Mouse (Mus musculus): ENCODE measurements at regions not wholly inside any gene's neighbourhood (a gene's known extent, or its start where the extent isn't known, plus 50 kb on each side); places are given as distances from the start of the nearest gene placed in this dataset.
A peak's percentile ranks its signal among the peaks of the same experiment; 100 is the strongest.

DNA sequence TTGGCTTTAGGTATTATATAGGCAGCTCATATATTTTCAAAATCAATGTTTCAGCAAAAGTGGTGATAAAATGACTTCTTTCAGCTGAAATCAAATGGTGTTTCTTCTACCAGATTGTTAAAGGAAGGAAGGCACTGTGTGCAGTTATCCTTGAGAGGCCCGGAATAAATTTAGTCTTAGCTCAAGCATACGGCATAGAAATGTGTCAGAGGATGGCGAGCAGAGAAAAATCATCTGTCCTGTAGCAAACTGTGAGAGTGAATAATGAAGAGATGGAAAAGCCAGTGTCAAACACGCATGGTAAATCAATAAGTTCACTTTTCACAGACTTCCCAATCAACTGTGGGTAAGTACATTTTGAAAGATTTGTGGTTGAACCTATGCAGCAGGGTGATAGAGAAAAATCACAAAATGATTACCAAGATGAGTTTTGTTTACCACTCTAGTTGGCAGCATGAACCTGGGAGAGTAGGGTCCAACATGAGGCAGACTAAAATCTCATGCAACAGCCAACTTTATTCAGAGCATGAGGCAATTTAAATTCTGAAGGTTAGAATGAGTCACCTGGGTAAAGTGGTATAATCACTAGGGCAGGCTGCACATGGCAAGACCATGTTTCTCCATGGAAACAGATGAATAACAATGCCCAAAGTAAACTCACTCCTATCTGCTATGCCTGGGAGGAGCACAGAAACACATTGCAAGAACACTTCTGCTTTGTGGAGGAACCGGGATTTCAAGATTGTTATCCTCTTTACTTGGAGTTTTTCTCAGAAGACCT lies 55.7 kb downstream of the AI429214 start:
- no peak for TF ChIP-seq CTCF (conservative IDR thresholded peaks at IDR 0.05; ENCODE audit: low read length)
- no peak for TF ChIP-seq POU5F1 (IDR thresholded peaks at IDR 0.05; ENCODE audit: borderline replicate concordance, low read length)
- Histone ChIP-seq H3K27me3 (ENCODE audit: insufficient read depth, low read length) (no peaks in the 10 kb centered on the region), H3K4me3 (replicated peaks; ENCODE audit: low read length) (no peak overlapping the region), H3K36me3 (ENCODE audit: insufficient read depth, low read length) (no peaks in the 10 kb centered on the region), H3K4me1 (replicated peaks; ENCODE audit: low read depth, low read length) (no peaks in the 10 kb centered on the region), H3K9me3 (ENCODE audit: low read length) (no peaks in the 10 kb centered on the region)

GRCm38 (mm10) chr8:37049969-37050683 lies 56.7 kb downstream of the AI429214 start:
- no peaks in the 10 kb centered on the region for H3K9me3 ChIP-seq (ENCODE audit: low read length)

DNA sequence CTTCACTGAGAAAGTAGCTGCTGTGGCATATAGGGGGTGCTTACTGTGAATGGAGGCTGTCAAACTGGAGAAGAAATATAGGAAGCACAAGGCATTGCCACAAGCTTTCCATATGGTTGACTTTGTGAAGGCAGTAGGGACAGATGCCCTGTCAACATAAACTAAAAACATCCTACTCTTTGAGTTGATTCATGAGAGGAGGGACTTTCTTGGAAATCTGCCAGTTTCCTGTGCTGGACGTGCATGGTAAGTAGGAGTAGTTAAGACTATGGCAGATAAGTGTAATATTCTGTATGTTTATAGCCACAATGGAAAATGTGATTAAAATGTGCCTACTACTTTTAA lies 57.3 kb downstream of the AI429214 start:
- no peak for TF ChIP-seq POU5F1 (IDR thresholded peaks at IDR 0.05; ENCODE audit: borderline replicate concordance, low read length)
- TF ChIP-seq CTCF (conservative IDR thresholded peaks at IDR 0.05; ENCODE audit: low read length), result no peak
- TF ChIP-seq NANOG (IDR thresholded peaks at IDR 0.05; ENCODE audit: borderline replicate concordance, low read length), result no peak
- H3K9me3 ChIP-seq (ENCODE audit: low read length), result no peaks in the 10 kb centered on the region
- no peaks in the 10 kb centered on the region for H3K27me3 ChIP-seq (ENCODE audit: insufficient read depth, low read length)

More at GRCm38 (mm10) chr8:37049969-37050683, 56.7 kb downstream of the AI429214 start:
- Histone ChIP-seq H3K4me1 (replicated peaks; ENCODE audit: low read depth, low read length) (no peaks in the 10 kb centered on the region), H3K27me3 (ENCODE audit: insufficient read depth, low read length) (no peaks in the 10 kb centered on the region), H3K36me3 (ENCODE audit: insufficient read depth, low read length) (no peaks in the 10 kb centered on the region), H3K4me3 (replicated peaks; ENCODE audit: low read length) (no peak overlapping the region)
- no peak for TF ChIP-seq CTCF (conservative IDR thresholded peaks at IDR 0.05; ENCODE audit: low read length)
- no peak for TF ChIP-seq NANOG (IDR thresholded peaks at IDR 0.05; ENCODE audit: borderline replicate concordance, low read length)
- no peak for TF ChIP-seq POU5F1 (IDR thresholded peaks at IDR 0.05; ENCODE audit: borderline replicate concordance, low read length)

GRCm38 (mm10) chr8:37056376-37056775 lies 63.0 kb downstream of the AI429214 start:
- TF ChIP-seq NANOG (IDR thresholded peaks at IDR 0.05; ENCODE audit: borderline replicate concordance, low read length) (no peak), POU5F1 (IDR thresholded peaks at IDR 0.05; ENCODE audit: borderline replicate concordance, low read length) (no peak), CTCF (conservative IDR thresholded peaks at IDR 0.05; ENCODE audit: low read length) (no peak)

More for the DNA sequence above, 57.3 kb downstream of the AI429214 start:
- Histone ChIP-seq H3K36me3 (ENCODE audit: insufficient read depth, low read length) (no peaks in the 10 kb centered on the region), H3K4me3 (replicated peaks; ENCODE audit: low read length) (no peak overlapping the region), H3K4me1 (replicated peaks; ENCODE audit: low read depth, low read length) (no peaks in the 10 kb centered on the region)

DNA sequence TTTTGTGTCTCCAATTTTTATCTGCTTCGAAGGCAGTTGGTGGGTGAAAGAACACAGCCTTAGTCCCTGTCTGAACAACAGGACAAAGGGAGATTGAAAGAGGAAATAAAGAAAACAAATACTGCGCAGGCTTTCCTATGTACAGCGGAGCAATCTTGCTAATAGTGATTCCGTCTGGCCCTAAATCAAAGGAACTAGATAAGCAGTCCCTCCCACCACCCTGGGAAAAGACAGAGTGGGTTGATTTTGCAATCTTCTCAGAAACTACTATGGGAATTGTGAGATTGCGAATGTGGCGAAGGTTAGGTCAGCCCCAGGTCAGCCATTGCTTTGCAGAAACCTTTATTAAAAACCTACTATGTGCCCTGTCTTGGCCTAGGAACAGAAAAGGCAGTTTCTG lies 65.0 kb downstream of the AI429214 start:
- no peaks in the 10 kb centered on the region for H3K27me3 ChIP-seq (ENCODE audit: insufficient read depth, low read length)
- no peak overlapping the region for H3K4me3 ChIP-seq (replicated peaks; ENCODE audit: low read length)
- TF ChIP-seq POU5F1 (IDR thresholded peaks at IDR 0.05; ENCODE audit: borderline replicate concordance, low read length), result no peak
- H3K36me3 ChIP-seq (ENCODE audit: insufficient read depth, low read length), result no peaks in the 10 kb centered on the region
- peaks cover 4% of the 10 kb centered on the region for H3K4me1 ChIP-seq (replicated peaks; ENCODE audit: low read depth, low read length)
- H3K9me3 ChIP-seq (ENCODE audit: low read length), result no peaks in the 10 kb centered on the region

More at GRCm38 (mm10) chr8:37056376-37056775, 63.0 kb downstream of the AI429214 start:
- H3K4me1 ChIP-seq (replicated peaks; ENCODE audit: low read depth, low read length), result no peaks in the 10 kb centered on the region
- H3K36me3 ChIP-seq (ENCODE audit: insufficient read depth, low read length), result no peaks in the 10 kb centered on the region
- no peaks in the 10 kb centered on the region for H3K9me3 ChIP-seq (ENCODE audit: low read length)
- H3K27me3 ChIP-seq (ENCODE audit: insufficient read depth, low read length), result no peaks in the 10 kb centered on the region
- no peak overlapping the region for H3K4me3 ChIP-seq (replicated peaks; ENCODE audit: low read length)

DNA sequence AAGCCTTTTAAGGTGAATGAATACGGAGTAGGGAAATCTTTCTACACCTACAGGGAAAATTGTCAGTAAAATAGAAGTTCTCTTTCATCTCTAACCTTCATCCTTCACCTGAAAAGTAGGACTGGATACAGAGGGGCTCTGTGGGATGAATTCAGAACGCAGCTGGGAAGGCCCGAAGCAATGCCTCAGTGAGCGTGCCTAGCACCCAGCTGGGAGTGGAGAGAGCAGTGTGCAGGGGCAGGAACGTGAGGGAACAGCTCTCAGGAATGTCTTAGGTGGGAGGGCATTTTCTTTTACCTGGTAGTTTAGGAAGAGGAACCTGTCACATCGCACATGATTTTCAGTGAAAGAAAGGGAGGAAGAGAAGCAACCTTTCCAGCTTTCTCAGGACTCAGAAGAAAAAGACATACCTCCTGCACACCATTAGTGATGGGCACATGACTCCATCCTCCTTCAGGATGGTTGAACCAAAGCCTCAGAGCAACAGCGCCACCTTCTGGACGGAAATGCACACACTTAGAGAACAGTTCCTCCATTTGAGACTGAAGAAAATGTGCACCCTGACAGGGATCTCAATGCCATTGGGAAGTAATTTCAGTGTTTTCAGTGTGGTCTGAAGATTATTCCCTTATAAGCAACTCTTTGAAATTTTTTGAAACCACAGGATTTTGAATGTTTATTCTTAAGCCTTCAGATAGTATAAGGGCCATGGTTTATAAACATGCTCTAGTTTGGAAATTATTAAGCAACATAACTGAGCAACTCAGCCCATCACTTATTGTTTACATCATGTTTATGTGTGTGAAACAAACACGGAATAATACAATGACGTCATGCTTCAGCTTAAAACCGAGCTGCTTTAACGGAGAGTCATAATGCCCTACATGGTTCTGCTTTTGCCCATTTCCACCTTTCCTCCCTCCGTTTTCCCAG lies 68.9 kb downstream of the AI429214 start:
- TF ChIP-seq NANOG (IDR thresholded peaks at IDR 0.05; ENCODE audit: borderline replicate concordance, low read length) (no peak), CTCF (conservative IDR thresholded peaks at IDR 0.05; ENCODE audit: low read length) (peak; percentile 65), POU5F1 (IDR thresholded peaks at IDR 0.05; ENCODE audit: borderline replicate concordance, low read length) (no peak)
- H3K27me3 ChIP-seq (ENCODE audit: insufficient read depth, low read length), result no peaks in the 10 kb centered on the region
- H3K36me3 ChIP-seq (ENCODE audit: insufficient read depth, low read length), result no peaks in the 10 kb centered on the region
- no peaks in the 10 kb centered on the region for H3K9me3 ChIP-seq (ENCODE audit: low read length)
- H3K4me1 ChIP-seq (replicated peaks; ENCODE audit: low read depth, low read length), result peaks cover 4% of the 10 kb centered on the region
- no peak overlapping the region for H3K4me3 ChIP-seq (replicated peaks; ENCODE audit: low read length)

DNA sequence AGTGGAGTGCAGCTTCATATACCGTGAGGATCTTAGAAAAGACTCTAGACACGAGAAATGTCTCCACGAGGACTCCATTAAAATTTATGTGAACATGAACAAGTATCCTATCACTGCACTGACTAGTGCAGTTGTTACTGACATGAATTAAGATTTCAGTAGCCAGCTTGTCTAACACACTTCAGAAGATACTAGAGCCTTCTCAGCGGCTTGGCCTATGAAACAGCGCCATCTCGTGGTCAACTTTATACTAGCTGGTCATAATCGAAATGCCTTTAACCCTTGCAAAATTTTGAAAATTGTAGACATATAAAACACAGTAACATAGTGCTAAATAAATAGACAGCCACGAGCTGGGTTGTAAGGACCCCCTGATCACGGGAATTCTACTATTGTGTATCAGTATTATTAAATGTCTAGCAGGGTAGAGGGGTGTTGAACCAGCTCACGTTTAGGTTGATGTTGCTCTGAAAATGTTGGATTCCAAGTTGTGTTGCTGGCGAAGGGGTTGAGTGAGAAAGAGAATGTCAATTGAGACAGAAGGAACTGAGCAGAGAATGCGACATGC lies 70.4 kb downstream of the AI429214 start:
- peak; percentile 48 for TF ChIP-seq CTCF (conservative IDR thresholded peaks at IDR 0.05; ENCODE audit: low read length)
- no peak for TF ChIP-seq POU5F1 (IDR thresholded peaks at IDR 0.05; ENCODE audit: borderline replicate concordance, low read length)
- Histone ChIP-seq H3K4me3 (replicated peaks; ENCODE audit: low read length) (no peak overlapping the region), H3K36me3 (ENCODE audit: insufficient read depth, low read length) (no peaks in the 10 kb centered on the region), H3K27me3 (ENCODE audit: insufficient read depth, low read length) (no peaks in the 10 kb centered on the region), H3K9me3 (ENCODE audit: low read length) (no peaks in the 10 kb centered on the region), H3K4me1 (replicated peaks; ENCODE audit: low read depth, low read length) (peaks cover 4% of the 10 kb centered on the region)

DNA sequence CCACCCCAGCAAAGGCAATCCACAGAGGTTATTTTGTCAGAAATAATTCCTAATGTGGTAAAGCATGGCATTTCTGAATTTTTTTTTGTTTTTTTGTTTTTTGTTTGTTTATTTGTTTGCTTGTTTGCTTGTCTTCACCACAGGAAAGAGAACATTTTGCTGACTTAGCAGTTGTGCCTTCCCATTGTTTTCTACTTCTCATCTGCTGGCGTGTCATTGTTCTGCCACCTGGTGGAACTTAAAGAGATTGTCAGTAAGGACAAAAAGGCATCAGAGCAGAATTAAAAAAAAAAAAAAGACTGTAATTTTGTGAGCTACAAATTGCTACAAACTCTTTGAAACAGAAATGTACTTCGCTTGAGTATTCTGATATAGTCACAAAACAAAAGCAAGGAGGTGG lies 79.5 kb downstream of the AI429214 start:
- H3K4me1 ChIP-seq (replicated peaks; ENCODE audit: low read depth, low read length), result no peaks in the 10 kb centered on the region
- no peaks in the 10 kb centered on the region for H3K9me3 ChIP-seq (ENCODE audit: low read length)
- H3K36me3 ChIP-seq (ENCODE audit: insufficient read depth, low read length), result no peaks in the 10 kb centered on the region
- no peak overlapping the region for H3K4me3 ChIP-seq (replicated peaks; ENCODE audit: low read length)
- H3K27me3 ChIP-seq (ENCODE audit: insufficient read depth, low read length), result no peaks in the 10 kb centered on the region
- TF ChIP-seq CTCF (conservative IDR thresholded peaks at IDR 0.05; ENCODE audit: low read length) (no peak; the same call in 1 of the 2 replicates), NANOG (IDR thresholded peaks at IDR 0.05; ENCODE audit: borderline replicate concordance, low read length) (no peak), POU5F1 (IDR thresholded peaks at IDR 0.05; ENCODE audit: borderline replicate concordance, low read length) (no peak)

All from E14TG2a.4 (cell line).